Mouse (Mus musculus) left cerebral cortex, postnatal 10 days (tissue): ENCODE results near the gene Gpa33. TPM values are rescaled to one million over a fixed set of nuclear protein-coding genes. Genes with fewer than 3 reads are reported as not detected.

Experiments used
- DNase-seq, 2 experiments: peaks; one replicate each; pipeline ENCODE4 v3.0.0; 2021 to 2022; ENCODE audit warnings: low spot score in 2 of 2, mixed read lengths in 1 of 2; ENCODE audit errors: extremely low spot score in 1 of 2
- intact Hi-C: fragments of 180-260 bp; cut with DNase I; formaldehyde crosslinking; loops from one replicate; pipeline ENCODE4 v1.15.1; 2025
- total RNA-seq, 2 experiments: library from RNA; stranded (reverse); gene quantifications; 2 replicates each; pipeline ENCODE4 v1.2.3; 2021

Gene Gpa33
- total RNA-seq, 2 experiments from 2014 or later: not detected

DNA sequence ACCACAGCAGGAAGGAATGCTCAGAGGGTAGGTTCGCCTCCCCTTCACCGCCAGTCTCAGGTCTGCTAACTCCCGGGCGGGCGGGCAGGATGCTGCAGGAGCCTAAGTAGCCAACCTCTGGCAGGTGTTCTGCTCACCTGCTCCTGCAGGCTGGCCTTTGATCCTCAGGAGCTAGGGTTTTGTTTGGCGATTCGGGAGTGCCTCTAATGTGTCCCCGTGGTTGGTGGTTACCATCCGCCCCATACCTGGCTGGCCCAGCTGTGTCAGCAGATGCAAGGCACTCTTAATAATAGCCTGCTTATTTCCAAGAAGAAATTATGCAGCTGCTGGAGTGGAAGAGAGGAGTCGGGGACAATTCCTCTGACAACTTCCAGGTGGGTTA, 25.1 kb downstream of the Gpa33 start:
- no peak for DNase-seq

DNA sequence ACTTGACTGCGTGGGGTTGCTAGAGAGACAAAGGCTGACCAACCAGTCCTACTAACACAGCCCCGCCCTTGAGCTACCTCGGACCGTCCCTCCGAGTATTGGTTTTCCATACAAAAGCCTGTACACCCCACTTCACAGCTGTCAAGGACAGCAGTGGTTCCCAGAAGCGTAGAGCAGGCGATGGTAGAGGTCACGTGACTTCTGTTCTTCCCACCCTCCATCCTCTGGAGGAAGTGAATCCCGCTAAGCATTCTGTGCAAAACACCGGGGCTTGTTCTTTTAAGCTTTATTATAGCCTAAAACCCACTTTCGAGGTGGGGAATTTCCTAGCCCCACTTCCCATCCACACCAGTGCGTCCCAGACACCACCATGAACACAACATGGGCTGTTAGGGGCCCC, 27.7 kb downstream of the Gpa33 start:
- no peak for DNase-seq
- intact Hi-C loops: loop anchor here (10.0 kb wide), 1 partner anchor 493 kb away; no protein-coding TSS in a partner anchor

More for the DNA sequence above, 25.1 kb downstream of the Gpa33 start:
- intact Hi-C loops: loop anchor here (10.0 kb wide), 1 partner anchor 490 kb away; no protein-coding TSS in a partner anchor

DNA sequence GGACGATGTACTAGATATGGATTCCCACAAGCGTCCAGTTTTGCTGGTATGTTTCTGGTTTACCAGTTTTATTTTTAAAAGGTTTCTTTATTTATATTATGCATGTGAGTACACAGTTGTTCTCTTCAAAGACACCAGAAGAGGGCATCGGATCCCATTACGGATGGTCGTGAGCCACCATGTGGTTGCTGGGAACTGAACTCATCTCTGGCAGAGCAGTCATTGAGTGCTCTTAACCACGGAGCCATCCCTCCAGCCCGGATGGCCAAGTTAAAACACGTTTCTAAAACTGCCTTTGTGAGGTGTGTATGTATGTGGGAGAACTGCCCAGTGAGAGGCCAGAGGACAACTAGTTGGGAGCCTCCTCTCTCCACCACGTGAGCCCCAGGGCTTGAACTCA, 28.6 kb downstream of the Gpa33 start:
- intact Hi-C loops: loop anchor here (10.0 kb wide), 1 partner anchor 494 kb away; no protein-coding TSS in a partner anchor
- DNase-seq: no peak

DNA sequence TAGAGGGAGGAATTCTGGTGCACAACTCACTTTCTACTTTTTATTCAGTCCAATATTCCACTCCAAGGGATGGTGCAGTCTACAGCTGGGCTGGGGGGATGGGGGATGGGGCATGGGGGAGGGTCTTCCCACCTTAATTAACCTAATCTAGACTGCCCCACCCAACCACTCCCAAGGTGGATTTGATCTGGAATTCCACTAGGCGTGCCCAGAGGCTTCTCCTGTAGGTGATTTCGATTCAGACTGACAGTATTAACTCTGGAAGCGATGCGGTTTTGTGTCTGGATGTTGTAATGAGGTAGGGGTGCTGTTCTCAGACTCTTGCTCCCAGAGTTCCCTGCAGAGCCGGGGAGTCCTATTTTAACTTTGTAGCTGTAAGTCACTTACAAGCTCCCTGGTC, 30.1 kb downstream of the Gpa33 start:
- intact Hi-C loops: loop anchor here (2.0 to 5.0 kb wide), 3 partner anchors 95 to 201 kb away; partner anchors contain the start of gene Ildr2
- no peak for DNase-seq

DNA sequence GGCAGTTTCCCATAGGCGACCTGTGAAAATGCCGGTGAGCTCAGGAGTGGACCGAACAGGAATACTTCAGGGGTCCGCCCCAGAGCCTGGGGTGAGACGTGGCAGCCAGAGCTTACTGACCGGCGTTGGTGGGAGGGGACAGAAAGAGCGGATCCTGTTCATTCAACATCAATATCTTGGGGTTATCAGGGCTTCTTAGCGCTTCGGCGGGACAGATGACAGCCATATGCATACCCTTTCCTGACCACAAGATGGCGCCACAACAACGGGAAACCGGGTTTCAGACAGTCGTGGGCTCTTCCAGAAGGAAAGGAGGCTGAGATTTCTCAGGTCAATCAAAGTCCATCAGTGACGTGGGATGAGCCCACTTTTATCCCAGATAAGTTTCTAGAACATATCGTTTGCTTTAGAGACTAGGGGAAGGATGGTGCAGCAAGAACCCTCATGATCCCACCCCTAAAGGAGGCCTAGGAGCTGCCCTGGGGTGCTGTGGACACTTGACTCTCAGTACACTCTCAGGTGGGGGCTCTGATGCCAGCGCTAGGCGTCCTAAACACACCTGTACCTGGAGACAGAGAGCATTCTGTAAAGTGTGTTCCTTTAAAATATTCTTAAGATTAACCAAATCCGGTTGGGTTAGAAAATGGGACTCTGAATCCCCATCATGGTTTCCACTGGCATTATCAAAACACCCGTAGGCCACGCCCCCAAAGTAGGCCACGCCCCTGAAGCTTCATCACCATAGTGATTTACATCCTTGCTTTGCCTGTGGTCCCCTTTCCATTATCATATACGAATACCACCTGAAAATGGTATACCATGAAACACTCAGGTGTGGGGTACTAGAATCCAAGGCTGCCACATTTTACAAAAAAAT, 30.8 kb downstream of the Gpa33 start:
- intact Hi-C loops: loop anchor here (2.0 to 5.0 kb wide), 3 partner anchors 94 to 200 kb away; partner anchors contain the start of gene Ildr2
- DNase-seq: peak; percentile 65 to 78

DNA sequence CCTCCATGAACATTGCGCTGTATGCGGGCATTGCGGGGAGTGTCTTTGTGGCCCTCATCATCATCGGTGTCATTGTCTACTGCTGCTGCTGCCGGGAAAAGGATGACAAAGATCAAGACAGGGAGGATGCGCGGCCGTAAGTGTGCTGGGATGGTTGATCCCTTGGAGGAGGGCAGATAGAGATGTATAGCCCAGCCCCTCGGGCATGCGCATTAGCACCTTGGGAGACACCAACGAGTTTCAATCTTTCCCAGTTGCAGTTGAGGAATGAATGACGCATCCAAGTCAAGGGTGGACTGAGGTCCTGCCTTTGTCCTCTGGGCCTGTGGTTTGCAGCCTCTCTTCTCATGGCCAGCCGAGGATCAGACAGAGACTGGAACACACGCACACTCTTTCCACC, 34.5 kb downstream of the Gpa33 start:
- intact Hi-C loops: loop anchor here (5.0 kb wide), 1 partner anchor 153 kb away; no protein-coding TSS in a partner anchor

DNA sequence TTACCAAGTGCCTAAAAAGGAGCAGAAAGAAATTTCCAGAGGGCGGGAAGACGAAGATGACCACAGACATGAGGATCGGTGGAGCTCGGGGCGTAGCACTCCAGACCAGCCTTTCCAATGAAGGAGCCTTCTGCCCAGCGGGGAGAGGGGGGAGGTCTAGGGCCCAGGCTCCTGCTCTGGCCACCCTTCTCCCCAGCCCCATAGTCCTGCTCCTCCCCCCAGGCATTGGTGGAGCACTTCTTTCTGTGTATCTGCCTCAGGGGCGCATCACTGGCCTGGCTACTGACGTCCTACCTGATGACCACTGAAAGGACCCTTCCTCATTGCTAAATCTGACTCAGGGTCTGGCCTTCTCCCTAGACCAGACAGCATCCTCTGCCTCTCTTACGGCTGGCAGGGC, 35.1 kb downstream of the Gpa33 start:
- intact Hi-C loops: no loop called here
- no peak for DNase-seq

More for the DNA sequence above, 34.5 kb downstream of the Gpa33 start:
- DNase-seq: no peak

DNA sequence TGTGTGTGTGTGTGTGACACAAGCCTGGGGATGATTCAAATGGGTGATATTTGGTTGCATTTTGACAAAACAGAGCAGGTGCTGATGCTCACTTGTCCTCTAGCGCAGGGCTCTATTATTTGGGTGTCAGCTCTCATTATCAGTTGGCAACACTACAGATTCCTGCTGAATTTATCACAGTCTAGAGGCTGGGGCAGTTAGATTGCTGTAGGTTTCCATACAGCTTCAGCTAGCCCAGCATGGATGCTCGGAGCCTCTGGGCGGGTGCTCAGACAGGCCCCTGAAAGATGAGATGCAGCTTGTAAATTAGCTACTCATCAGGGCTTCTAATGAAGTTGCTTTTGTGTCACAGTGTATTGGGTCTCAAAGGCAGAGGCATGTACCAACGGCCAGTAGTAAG, 37.4 kb downstream of the Gpa33 start:
- no peak for DNase-seq
- intact Hi-C loops: no loop called here

DNA sequence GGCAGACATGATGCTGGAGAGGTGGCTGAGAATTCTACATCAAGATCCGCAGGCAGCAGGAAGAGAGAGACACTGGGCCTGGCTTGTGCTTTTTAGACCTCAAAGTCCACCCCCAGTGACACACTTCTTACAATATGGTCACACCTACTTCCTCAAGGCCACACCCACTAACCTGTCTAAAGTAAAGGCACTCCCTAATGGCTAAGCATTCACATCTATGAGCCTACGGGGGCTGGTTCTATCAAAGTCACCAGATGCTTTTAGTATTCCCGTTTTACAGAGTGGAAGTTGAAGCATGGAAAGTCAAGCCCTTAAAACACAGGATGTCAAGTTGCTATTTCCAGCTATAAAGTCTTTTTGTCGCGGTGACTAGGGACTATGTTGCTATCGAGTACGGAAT, 38.0 kb downstream of the Gpa33 start:
- intact Hi-C loops: no loop called here
- no peak for DNase-seq

DNA sequence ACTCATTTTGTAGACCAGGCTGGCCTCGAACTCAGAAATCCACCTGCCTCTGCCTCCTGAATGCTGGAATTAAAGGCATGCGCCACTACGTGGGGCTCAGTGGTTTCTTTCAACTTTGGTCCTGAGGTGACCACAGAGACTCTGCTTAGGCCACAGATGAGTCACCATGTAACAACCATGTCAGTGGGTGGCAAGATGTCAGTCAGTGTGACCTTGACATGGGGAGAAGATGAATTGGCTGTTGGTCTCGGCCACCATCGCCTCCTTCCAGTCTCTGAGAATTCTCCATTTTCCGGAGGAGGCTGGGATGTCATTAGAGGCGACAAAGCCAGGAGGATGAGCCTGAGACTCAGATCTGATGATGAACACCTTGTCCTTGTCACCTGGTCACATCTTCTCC, 39.7 kb downstream of the Gpa33 start:
- intact Hi-C loops: no loop called here
- no peak for DNase-seq

DNA sequence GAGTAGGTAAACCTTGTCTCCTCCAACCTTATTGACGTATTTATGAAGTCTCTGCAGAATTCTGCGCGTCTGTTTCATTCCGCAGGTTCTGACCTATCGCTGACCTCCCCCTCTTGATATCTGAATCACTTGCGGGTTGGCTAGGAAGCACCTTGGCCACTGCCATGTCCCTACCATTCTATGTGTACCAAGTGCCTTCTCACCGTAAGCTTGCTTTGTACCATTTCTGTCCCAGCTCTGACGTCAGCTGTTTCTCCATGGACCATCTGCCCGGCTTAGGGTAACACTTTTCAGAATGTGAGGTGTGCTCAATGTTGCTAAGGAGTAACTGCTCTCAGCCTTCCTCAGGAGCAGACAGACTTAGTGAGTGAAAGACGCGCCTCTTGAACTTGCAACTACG, 40.8 kb downstream of the Gpa33 start:
- DNase-seq: no peak
- intact Hi-C loops: no loop called here

DNA sequence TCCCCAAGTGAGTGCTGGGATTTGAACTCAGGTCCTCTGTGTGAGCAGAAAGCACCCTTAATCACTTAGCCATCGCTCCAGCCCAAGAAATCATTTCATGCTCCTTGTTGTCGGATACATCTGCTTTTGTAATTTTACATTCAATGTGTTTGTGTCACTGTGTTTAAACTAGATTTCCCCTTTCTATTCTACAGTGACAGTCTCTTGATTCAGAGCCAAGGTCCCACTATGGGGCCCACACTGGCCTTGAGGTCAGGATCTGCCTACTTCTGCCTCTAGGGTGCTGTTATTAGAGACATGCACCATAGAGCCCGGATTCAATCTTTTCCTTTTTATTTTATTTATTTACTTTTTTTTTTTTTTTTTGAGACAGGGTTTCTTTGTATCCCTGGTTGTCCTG, 43.0 kb downstream of the Gpa33 start:
- intact Hi-C loops: no loop called here
- no peak for DNase-seq

DNA sequence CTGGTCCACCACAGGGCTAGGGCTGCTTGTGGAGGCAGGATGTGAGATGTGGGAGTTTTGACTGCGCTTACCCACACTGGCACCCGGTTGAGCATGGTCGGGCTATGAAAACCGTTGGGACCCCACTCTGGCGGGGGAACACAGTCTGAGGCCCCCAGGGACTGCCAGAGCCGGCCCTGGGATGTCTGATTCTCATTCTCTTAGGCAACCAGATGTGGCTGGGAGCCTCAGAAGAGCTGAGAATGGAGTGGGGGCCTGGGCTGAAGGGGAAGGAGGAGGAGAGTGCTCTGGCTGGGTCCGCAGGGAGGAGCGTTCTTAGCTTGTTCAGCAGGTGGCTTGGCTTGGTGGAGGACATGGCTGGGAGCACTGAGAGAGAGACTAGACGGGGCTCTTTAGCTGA, 43.6 kb downstream of the Gpa33 start:
- no peak for DNase-seq
- intact Hi-C loops: no loop called here

DNA sequence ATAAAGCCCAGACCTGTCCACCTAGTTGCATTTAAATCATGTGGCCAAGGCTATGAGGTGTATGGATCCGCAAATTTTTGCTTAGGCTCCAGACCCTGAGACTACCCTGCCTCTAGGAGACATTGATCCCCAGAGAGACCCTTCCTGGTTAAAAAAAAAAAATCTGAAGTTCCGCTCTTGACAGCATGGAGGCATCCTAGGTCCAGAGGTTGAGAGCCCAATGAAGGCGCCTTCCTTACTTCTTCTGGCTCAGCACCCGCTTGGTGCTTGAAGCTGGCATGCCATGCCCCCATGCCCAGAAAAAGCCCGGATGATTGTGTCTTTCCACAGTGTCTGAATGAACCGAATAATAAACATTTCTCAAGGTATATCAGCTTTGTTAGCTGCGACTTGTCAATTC, 51.5 kb downstream of the Gpa33 start:
- DNase-seq: no peak
- intact Hi-C loops: loop anchor here (5.0 kb wide), 1 partner anchor 76 kb away; no protein-coding TSS in a partner anchor

DNA sequence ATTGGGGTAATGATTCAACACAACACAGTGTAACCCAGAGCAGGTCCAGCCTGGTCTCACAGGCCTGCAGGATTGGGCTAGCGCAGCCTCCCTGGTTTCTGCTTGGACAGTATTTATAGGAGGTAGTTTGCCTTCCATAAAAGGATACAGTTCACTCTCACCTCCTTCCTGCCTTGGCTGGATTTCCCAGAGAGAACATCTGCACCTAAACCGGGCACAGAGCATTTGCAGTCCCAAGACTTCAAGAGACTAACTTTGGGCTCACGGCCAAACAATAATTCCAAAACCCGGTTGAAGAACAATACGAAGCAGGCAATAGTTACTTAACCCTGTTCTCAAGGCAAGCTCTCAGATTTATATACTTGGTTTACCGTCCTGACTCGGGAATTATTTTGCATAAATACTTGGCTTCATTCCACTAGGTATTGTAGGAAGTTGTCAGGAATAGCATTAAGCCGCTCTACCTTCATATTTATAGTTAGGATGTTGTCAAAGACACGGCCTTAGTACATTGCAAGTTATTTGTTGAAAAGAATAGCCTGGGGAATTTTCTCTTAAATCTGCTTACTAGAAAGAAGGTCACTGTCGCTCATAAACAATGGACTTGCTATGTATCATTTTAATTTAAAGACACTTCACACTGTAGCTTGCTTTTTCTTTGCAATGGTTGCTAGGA, 53.1 kb downstream of the Gpa33 start:
- intact Hi-C loops: loop anchor here (5.0 kb wide), 1 partner anchor 74 kb away; no protein-coding TSS in a partner anchor
- peak in 1 of 2 experiments; percentile 67 for DNase-seq

DNA sequence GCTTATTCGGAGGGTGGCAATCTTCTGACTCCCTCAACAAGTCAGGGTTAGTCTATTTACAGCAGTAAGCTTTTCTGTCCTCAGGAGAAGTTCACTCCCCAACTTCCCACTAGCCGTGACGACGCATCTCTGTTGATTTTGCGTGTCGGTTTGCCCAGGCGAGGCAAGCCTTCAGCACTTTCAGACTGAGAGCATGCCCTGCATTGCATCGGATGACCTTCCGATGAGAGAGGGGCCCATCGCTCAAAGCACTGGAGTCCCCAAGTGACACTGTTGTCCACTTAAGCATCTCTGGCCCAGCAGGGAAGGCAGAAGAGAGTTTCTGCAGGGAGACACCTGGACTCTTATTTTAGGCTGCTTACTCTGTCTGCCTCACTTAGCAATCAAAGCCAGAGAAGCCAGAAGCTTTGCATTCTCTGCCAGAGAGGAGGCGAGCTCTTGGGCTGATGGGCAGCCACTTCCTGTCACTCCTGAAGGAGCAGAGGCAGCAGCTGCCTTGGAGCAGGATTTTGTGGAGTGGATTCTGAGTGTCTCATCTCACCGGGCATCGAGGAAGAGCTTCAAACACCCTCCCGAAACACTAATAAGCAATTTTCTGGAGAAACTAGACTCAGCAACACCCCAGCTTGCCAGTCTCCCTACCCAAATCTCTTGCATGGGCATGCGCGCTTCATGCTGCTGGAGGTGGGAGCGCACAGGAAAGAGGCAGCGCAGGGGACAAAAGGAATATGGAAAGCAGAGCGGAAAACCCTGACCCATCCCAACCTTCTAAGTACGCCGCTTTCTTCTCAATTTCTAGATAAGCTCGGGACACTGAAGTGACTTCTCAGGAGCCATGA, 54.6 kb downstream of the Gpa33 start:
- no peak for DNase-seq
- intact Hi-C loops: loop anchor here (5.0 kb wide), 1 partner anchor 73 kb away; no protein-coding TSS in a partner anchor

DNA sequence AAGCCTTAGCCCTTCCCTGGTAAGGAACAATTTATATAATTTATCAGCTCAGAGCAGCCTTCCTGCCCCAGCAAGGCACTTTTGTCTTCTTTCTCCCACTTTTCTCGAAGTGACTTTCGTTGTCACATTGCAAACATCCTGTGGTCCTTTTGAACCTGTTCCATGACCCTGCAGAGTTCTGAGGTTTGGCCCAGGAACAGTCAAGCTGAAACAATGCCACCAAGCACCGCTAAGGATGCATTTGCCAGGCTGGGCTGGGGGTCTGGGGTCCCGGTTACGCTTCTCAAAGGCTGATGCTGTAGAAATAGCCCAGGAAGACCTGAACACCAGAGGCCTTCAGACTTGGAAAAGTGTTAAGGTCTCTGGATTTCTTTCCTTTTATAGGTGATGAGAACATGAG, 55.3 kb downstream of the Gpa33 start:
- intact Hi-C loops: no loop called here
- DNase-seq: peak in 1 of 2 experiments; percentile 69

DNA sequence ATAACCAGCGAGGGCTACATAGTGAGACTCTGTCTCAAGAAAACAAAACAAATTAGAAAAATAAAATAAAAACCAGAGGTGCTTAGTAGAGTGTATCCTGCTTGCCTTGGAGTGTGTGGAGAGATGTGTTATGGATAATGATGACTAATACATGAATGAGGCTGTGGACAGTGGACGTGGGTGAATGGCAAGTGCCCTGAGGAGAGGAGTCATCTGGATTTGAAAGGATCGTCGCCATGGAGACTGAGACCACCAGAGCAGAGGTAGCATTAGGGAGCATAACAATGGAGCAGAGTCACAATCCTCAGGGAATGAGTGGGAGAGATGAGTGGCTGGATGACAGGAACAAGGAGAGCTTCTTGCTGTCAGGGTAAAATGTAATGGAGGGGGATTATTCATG, 59.8 kb downstream of the Gpa33 start:
- intact Hi-C loops: loop anchor here (5.0 kb wide), 1 partner anchor 47 kb away; the partner anchor contains the start of gene Mael

DNA sequence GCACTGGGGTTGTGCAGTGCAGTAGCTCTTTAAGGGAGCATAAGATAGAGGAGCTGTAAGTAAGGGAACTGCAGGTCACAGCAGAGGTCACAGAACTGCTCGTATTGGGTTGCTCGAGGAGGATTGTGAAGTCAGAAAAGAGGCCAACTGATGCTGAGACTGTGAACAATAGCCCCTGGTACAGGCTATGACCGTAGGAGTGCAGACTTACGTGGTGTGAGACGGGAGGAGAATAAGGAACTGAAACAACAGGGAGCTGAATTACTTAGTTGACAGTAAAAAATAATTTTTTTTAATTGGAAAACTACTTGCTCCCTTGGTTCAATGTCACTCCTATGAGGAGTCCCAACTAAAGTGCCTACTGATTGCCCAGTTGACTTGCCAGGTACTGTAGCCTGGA, 74.1 kb downstream of the Gpa33 start:
- intact Hi-C loops: no loop called here
- no peak for DNase-seq

More for the DNA sequence above, 59.8 kb downstream of the Gpa33 start:
- DNase-seq: no peak
